Mouse (Mus musculus): ENCODE results near the gene Scaf4.
"Not testable (repeated sequence)": the region's sequence is repeated elsewhere in the genome, so short reads cannot be mapped to it uniquely, and the experiment has no call there.

DNA sequence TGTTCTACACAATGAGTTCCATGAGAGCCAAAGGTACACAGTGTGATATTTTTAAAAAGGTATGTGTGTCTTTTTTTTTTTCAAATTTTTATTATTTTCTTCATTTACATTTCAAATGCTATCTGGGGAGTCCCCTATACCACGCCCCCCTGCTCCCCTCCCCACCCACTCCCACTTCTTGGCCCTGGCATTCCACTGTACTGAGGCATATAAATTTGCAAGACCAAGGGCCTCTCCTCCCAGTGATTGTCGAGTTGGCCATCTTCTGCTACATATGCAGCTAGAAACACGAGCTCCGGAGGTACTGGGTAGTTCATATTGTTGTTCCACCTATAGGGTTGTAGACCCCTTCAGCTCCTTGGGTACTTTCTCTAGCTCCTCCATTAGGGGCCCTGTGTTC is 64.9 kb downstream of the Scaf4 start:
- not testable (repeated sequence) for TF ChIP-seq CTCF (IDR thresholded peaks at IDR 0.05; ENCODE audit: insufficient read depth, low read length); POLR2A (IDR thresholded peaks at IDR 0.05; ENCODE audit: borderline replicate concordance, extremely low read depth, low read depth, low read length)
